9 mouse cellular contexts compared by ENCODE assay signal in the genomic region with DNA sequence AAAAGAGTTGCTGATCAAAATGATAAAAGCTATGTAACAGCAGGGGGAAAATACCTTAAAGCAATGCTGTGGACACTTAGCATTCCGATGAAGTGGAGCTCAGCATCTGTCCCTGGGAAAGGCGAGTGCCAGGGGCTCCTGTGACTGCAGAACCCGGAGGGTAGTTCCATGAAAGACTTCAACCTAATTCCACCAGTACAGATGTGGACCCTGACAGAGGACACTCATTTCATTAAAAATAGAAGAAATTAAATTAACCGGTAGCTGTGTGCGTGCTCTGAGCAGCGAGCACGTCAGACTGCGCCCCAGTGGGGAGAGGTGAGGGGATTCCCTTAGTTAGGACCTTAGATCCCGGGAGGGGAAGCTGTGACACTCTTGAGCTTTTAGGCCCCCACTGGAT. TPM values are rescaled to one million over a fixed set of nuclear protein-coding genes. Genes with fewer than 3 reads are reported as not detected.
A peak's percentile ranks its signal among the peaks of the same experiment; 100 is the strongest.
DNase-seq lines count a peak whose midpoint lies in the region; ATAC-seq and TF ChIP-seq lines count a peak whose summit lies in the region.
"Had no signal": no experiment of that assay in that cellular context is flagged by ENCODE, and none has a peak within 500 bp of the region (broad histone marks: within the 10 kb centered on the region; RNA-seq: fewer than 3 reads in every experiment).

No protein-coding gene starts in this region.

- H3K4me2 ChIP-seq in kidney, embryonic 15.5 days = peak overlapping the region; percentile 91
- peak overlapping the region; percentile 85 for H3K4me2 ChIP-seq in hindbrain, postnatal 0 days (ENCODE audit: low read depth, low read length)
- H3K4me2 ChIP-seq in midbrain, postnatal 0 days (ENCODE audit: low read depth, low read length, poor library complexity, severe bottlenecking) = peak overlapping the region; percentile 99

- DNase-seq in kidney, postnatal 36 days = no peak
- peak; percentile 4 for DNase-seq in brain, embryonic 14.5 days (ENCODE audit: low read depth)
- peak; percentile 1 for DNase-seq in hindbrain, postnatal 0 days (ENCODE audit: low spot score)
- no peak for DNase-seq in midbrain, postnatal 0 days (ENCODE audit: low spot score)
- DNase-seq in right cerebral cortex, adult 18-20 months = no peak
- no peak for DNase-seq in frontal cortex, postnatal 14 days (ENCODE audit: low spot score in 2 of 2)
- DNase-seq in frontal cortex, postnatal 25 days (ENCODE audit: low spot score in 2 of 2) = no peak

- peak; percentile 27; the same call in 1 of the 2 replicates for ATAC-seq in kidney, embryonic 15.5 days (replicated peaks; ENCODE audit: low FRiP score)
- ATAC-seq in hindbrain, postnatal 0 days = peak; percentile 31; the same call in 1 of the 2 replicates
- peak; percentile 45; the same call in 1 of the 2 replicates for ATAC-seq in midbrain, postnatal 0 days (ENCODE audit: low FRiP score)

- no peaks in the 10 kb centered on the region for H3K9me3 ChIP-seq in kidney, embryonic 15.5 days (replicated peaks)
- no peaks in the 10 kb centered on the region for H3K9me3 ChIP-seq in hindbrain, postnatal 0 days (ENCODE audit: low read length)
- H3K9me3 ChIP-seq in midbrain, postnatal 0 days (ENCODE audit: low read length) = no peaks in the 10 kb centered on the region

- peaks cover 8% of the 10 kb centered on the region for H3K4me1 ChIP-seq in kidney, embryonic 15.5 days
- no peaks in the 10 kb centered on the region for H3K4me1 ChIP-seq in hindbrain, postnatal 0 days (ENCODE audit: insufficient read depth, low read length)
- H3K4me1 ChIP-seq in midbrain, postnatal 0 days (ENCODE audit: insufficient read depth, low read length) = 0 out of 2 replicates have a peak, but pooled peaks cover 4% of the 10 kb centered on the region

- peaks cover 3% of the 10 kb centered on the region; the same call in 1 of the 2 replicates for H3K27me3 ChIP-seq in kidney, embryonic 15.5 days
- H3K27me3 ChIP-seq in hindbrain, postnatal 0 days (ENCODE audit: insufficient read depth, low read length) = no peaks in the 10 kb centered on the region
- H3K27me3 ChIP-seq in midbrain, postnatal 0 days (ENCODE audit: insufficient read depth, low read length) = no peaks in the 10 kb centered on the region

- peak overlapping the region; percentile 55 for H3K9ac ChIP-seq in kidney, embryonic 15.5 days
- H3K9ac ChIP-seq in hindbrain, postnatal 0 days (replicated peaks; ENCODE audit: low read length) = peak overlapping the region; percentile 37
- peak overlapping the region; percentile 54 for H3K9ac ChIP-seq in midbrain, postnatal 0 days (replicated peaks; ENCODE audit: low read length, poor library complexity, severe bottlenecking)

- H3K36me3 ChIP-seq in kidney, embryonic 15.5 days = no peaks in the 10 kb centered on the region
- no peaks in the 10 kb centered on the region for H3K36me3 ChIP-seq in hindbrain, postnatal 0 days (ENCODE audit: insufficient read depth, low read length)
- H3K36me3 ChIP-seq in midbrain, postnatal 0 days (ENCODE audit: insufficient read depth, low read length) = no peaks in the 10 kb centered on the region

- no peak for TF ChIP-seq POLR2A in brain, embryonic 14.5 days (IDR thresholded peaks at IDR 0.05; ENCODE audit: borderline replicate concordance, extremely low read depth, insufficient read depth, insufficient read length, poor library complexity, severe bottlenecking)

- WGBS in kidney, embryonic 15.5 days = 1% methylated on average over 9 of the region's 9 CpGs
- 2% methylated on average over 9 of the region's 9 CpGs for WGBS in hindbrain, postnatal 0 days
- 3% methylated on average over 9 of the region's 9 CpGs for WGBS in midbrain, postnatal 0 days

- no peak overlapping the region for H3K27ac ChIP-seq in kidney, embryonic 15.5 days
- no peak overlapping the region for H3K27ac ChIP-seq in hindbrain, postnatal 0 days
- H3K27ac ChIP-seq in midbrain, postnatal 0 days (ENCODE audit: low read depth, low read length) = no peak overlapping the region

- TF ChIP-seq CTCF in brain, embryonic 14.5 days (IDR thresholded peaks at IDR 0.05; ENCODE audit: borderline replicate concordance, extremely low read depth, insufficient read depth, insufficient read length) = no peak
- no peak for TF ChIP-seq CTCF in hindbrain, postnatal 0 days (IDR thresholded peaks at IDR 0.05; ENCODE audit: low read depth)
- TF ChIP-seq CTCF in midbrain, postnatal 0 days (IDR thresholded peaks at IDR 0.05) = no peak

- peak overlapping the region; percentile 50 for H3K4me3 ChIP-seq in kidney, embryonic 15.5 days (replicated peaks)
- H3K4me3 ChIP-seq in hindbrain, postnatal 0 days (ENCODE audit: low read length) = peak overlapping the region; percentile 47
- H3K4me3 ChIP-seq in midbrain, postnatal 0 days (ENCODE audit: low read depth, low read length) = peak overlapping the region; percentile 52

RNA-seq across cellular contexts. Expression of gene Ptgs2, which starts 0.5 kb away (rescaled TPM):
- 1.2 and 1.6 TPM in 2 replicates for polyA plus RNA-seq in kidney, embryonic 15.5 days (2015; fragmentation: Nextera tagmentation; extraction: Ambion mirVana)
- 0.08 and 0.15 TPM in 2 replicates for polyA plus RNA-seq in brain, embryonic 14.5 days (2012; rRNA removed)
- total RNA-seq in hindbrain, postnatal 0 days (2014; rRNA removed) = 0.37 and 0.43 TPM in 2 replicates
- 0.08 and 0.21 TPM in 2 replicates for polyA plus RNA-seq in hindbrain, postnatal 0 days (2015; fragmentation: Nextera tagmentation; extraction: Ambion mirVana)
- 0.47 and 0.49 TPM in 2 replicates for total RNA-seq in midbrain, postnatal 0 days (2014; rRNA removed)
- polyA plus RNA-seq in midbrain, postnatal 0 days (2015; fragmentation: Nextera tagmentation; extraction: Ambion mirVana) = 0.05 and 0.20 TPM in 2 replicates
- total RNA-seq: liver, adult 2 months had no signal
- polyA plus RNA-seq: liver, adult 2 months had no signal

Comparison
In these comparisons a context has a peak if more than half of its experiments do, and no peak if none do; other contexts are left out.
1. DNase-seq: peak in brain, embryonic 14.5 days (single experiment) and hindbrain, postnatal 0 days (single experiment); none in kidney, postnatal 36 days (0 of 2), midbrain, postnatal 0 days (single experiment), right cerebral cortex, adult 18-20 months (single experiment), frontal cortex, postnatal 14 days (0 of 2) and frontal cortex, postnatal 25 days (0 of 2).
2. Peak in every context shown above with its lines, with median percentiles within 50 percentile points of each other: ATAC-seq, H3K4me2 ChIP-seq, H3K4me3 ChIP-seq and H3K9ac ChIP-seq.